Mouse (Mus musculus) olfactory bulb, adult 2 months (tissue): ENCODE measurements around the gene Lmntd2.

Source experiments
- CTCF ChIP-seq: fragments of 200-500 bp; IDR thresholded peaks from 2 replicates; pipeline ENCODE4 v1.5.1; 2012; ENCODE audit warnings: low read depth, mild to moderate bottlenecking, low read length, moderate library complexity; ENCODE audit not compliant: insufficient read depth
- POLR2A ChIP-seq: fragments of 200-500 bp; IDR thresholded peaks from 2 replicates; pipeline ENCODE4 v1.6.1; 2012; ENCODE audit warnings: mild to moderate bottlenecking, low read depth, low read length, moderate library complexity; ENCODE audit not compliant: insufficient read depth

- TF ChIP-seq CTCF (no peak), POLR2A (no peak)
Observed at GRCm38 (mm10) chr7:141217343-141218013, 3.6 kb upstream of the Lmntd2 start.
